Mouse (Mus musculus) forebrain, postnatal 0 days (tissue): ENCODE results near the gene Bag2. TPM values are rescaled to one million over a fixed set of nuclear protein-coding genes. Genes with fewer than 3 reads are reported as not detected.

Experiments
- ATAC-seq: fragments of 200-750 bp; cut with Nextera tagmentation; 2 replicates; pipeline ENCODE4 v1.8.0; 2017; ENCODE audit warnings: mild to moderate bottlenecking, moderate library complexity
- DNase-seq: peaks from one replicate; pipeline ENCODE4 v3.0.0-alpha.2; 2015
- H3K27ac ChIP-seq: fragments of 300-500 bp; sonication (generic); 2 replicates; pipeline ENCODE4 v1.5.1; 2014; ENCODE audit warnings: low read depth, mild to moderate bottlenecking, antibody characterized with exemption, low read length, moderate library complexity, mixed read lengths
- H3K27me3 ChIP-seq: fragments of 300-500 bp; sonication (generic); 2 replicates; pipeline ENCODE4 v1.6.1; 2014; ENCODE audit warnings: mild to moderate bottlenecking, low read length, mixed read lengths; ENCODE audit not compliant: insufficient read depth
- H3K36me3 ChIP-seq: fragments of 300-500 bp; sonication (generic); 2 replicates; pipeline ENCODE4 v1.6.1; 2014; ENCODE audit warnings: mild to moderate bottlenecking, moderate library complexity; ENCODE audit not compliant: insufficient read depth
- H3K4me1 ChIP-seq: fragments of 300-500 bp; sonication (generic); 2 replicates; pipeline ENCODE4 v1.6.1; 2014; ENCODE audit warnings: antibody characterized with exemption; ENCODE audit not compliant: insufficient read depth
- H3K4me2 ChIP-seq: fragments of 300-500 bp; sonication (generic); 2 replicates; pipeline ENCODE4 v1.6.1; 2014; ENCODE audit warnings: low read depth, mild to moderate bottlenecking, moderate library complexity
- H3K4me3 ChIP-seq: fragments of 300-500 bp; sonication (generic); 2 replicates; pipeline ENCODE4 v1.5.1; 2014; ENCODE audit warnings: low read depth, low read length, mixed read lengths
- H3K9ac ChIP-seq: fragments of 300-500 bp; sonication (generic); 2 replicates; pipeline ENCODE4 v1.6.1; 2014; ENCODE audit warnings: mild to moderate bottlenecking
- H3K9me3 ChIP-seq: fragments of 300-500 bp; sonication (generic); 2 replicates; pipeline ENCODE4 v1.6.1; 2016; ENCODE audit warnings: low read length
- CTCF ChIP-seq: sonication (generic); IDR thresholded peaks from 2 replicates; pipeline ENCODE4 v1.5.1; 2016; ENCODE audit warnings: antibody characterized with exemption, control low read depth, low read depth
- WGBS: fragments of 180-500 bp; shearing (Covaris S2); extraction: QIAGEN DNeasy Blood & Tissue Kit; methylation state at CpG from one replicate; pipeline ENCODE4 v1.1.7; 2014; 5-methylcytosine and 5-hydroxymethylcytosine counted together
- polyA plus RNA-seq: library from polyadenylated mRNA; unstranded; fragments of >200 nt; fragmentation: Nextera tagmentation; extraction: Ambion mirVana; gene quantifications from 2 replicates; pipeline ENCODE4 v1.2.1, GENCODE M21; 2015
- total RNA-seq: library from RNA; depleted of rRNA; stranded (reverse); fragments of >200 nt; gene quantifications from 2 replicates; pipeline ENCODE4 v1.2.3, GENCODE M21; 2014

Gene Bag2
- total and polyA plus RNA-seq, 2 experiments from 2014 or later, result 26.5 to 29.0 TPM

DNA sequence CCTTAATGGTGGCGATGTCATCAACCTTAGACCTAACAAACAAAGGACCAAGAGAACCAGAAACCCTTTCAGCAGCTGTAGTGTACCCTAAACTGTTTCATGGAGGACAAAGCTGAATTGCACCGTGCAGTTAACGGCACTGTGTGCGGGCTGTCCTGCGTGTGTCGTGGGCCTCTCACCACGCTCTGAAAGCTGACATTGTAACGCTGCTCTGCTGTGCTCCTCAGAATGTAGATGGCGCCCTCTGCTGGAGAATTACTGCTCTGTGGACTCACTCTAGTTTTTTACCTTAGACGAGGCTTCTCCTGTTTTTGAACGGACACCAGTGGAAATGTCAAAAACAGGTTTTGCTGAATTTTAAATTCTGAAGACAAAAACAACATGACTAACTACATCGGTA is 18.3 kb downstream of the Bag2 start:
- 23% methylated on average over 12 of the region's 12 CpGs for WGBS
- Histone ChIP-seq H3K36me3 (peaks cover 54% of the 10 kb centered on the region), H3K4me2 (no peak overlapping the region), H3K27ac (no peak overlapping the region), H3K9ac (no peak overlapping the region), H3K27me3 (no peaks in the 10 kb centered on the region), H3K9me3 (no peaks in the 10 kb centered on the region), H3K4me3 (no peak overlapping the region), H3K4me1 (no peaks in the 10 kb centered on the region)
- DNase-seq (peak; percentile 92), ATAC-seq (peak; percentile 96)
- TF ChIP-seq CTCF, result peak; percentile 97

DNA sequence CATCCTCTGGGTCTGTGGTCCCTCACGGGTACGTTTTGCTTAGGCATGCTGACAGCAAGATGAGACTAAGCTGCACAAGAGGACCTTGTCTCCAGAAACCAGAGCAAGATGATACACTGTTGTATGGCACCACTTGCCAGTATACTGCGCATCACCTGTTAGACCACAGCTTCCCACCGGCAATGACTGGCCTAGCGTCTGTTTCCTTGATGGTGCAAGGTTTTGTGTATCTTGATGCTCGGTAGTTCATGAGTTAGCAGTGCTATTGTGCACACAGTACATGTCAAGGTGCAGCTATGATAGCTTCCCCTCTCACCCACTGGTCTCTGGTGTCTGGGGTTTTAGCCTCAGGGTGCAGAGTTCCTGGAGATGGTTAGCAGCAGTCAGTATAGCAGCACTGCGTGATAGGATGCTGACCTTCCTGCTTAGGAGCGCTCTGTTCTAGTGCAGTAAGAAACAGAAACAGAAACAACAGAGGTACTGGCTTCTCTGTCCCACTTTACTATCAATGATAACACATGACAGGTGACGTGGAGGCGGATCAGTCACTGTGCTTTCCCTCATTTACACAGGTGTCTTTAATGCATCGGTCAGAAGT is 18.8 kb downstream of the Bag2 start:
- H3K9me3 ChIP-seq, result no peaks in the 10 kb centered on the region
- peaks cover 54% of the 10 kb centered on the region for H3K36me3 ChIP-seq
- H3K4me2 ChIP-seq, result no peak overlapping the region
- WGBS, result 90% methylated on average over 11 of the region's 11 CpGs
- H3K4me1 ChIP-seq, result no peaks in the 10 kb centered on the region
- DNase-seq (no peak), ATAC-seq (peak; percentile 25)
- TF ChIP-seq CTCF, result no peak
- no peaks in the 10 kb centered on the region for H3K27me3 ChIP-seq
- no peak overlapping the region for H3K4me3 ChIP-seq
- H3K9ac ChIP-seq, result no peak overlapping the region
- no peak overlapping the region for H3K27ac ChIP-seq

DNA sequence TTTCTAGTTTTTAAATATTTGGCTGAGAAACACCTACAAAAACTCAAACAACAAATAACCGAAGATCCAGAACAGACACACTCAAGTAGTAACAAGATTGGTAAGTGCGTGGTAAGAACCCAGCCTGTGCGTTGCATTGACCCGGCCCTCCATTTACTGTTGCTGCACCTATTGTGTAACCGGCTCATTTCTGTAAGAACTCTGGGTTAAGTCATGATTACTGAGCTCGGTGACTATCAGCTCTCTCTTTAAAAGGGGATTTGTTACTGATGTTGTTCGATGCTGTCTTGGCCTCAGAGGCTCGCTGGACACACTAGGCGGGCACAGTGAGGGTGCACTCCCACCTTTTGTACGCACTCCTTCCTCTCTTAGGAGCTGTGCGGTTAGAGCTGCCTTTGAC is 19.3 kb downstream of the Bag2 start:
- WGBS, result 94% methylated on average over 11 of the region's 11 CpGs
- Histone ChIP-seq H3K9ac (no peak overlapping the region), H3K4me2 (no peak overlapping the region), H3K36me3 (peaks cover 54% of the 10 kb centered on the region), H3K9me3 (no peaks in the 10 kb centered on the region), H3K27ac (no peak overlapping the region), H3K27me3 (no peaks in the 10 kb centered on the region), H3K4me1 (no peaks in the 10 kb centered on the region), H3K4me3 (no peak overlapping the region)
- no peak for TF ChIP-seq CTCF
- ATAC-seq (no peak), DNase-seq (no peak)

DNA sequence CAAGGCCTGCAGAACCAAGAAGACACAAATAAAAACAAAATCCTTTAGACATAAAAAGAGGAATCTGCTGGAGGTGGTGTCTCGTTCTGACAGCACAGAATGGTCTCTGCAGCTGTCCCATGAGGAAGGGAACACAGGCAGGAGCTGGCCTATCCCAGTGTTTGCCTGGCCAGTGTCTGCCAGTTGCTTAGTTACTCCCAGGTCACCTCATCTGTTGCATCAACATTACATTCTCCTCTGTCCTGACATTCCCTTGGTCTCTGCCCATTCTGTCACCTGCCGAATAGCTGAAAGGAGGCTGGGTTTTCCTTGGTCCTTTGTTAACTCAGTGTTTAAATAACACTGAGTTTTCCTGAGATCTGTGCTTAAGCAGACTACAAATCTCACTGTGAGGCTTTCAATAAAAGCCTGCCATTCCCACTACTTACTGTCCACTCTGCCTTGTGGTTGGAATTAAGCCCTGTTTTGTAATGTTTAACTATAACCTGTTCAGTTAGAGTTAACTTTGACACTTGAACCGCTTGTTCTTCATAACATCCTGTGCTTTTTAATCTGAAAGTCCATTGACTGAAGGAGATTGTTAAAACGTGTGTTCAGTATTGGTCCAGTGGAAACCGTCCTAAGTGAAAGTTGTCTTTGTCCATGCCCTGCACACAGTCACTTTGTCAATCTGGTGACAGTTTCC is 23.5 kb downstream of the Bag2 start:
- H3K9me3 ChIP-seq, result no peaks in the 10 kb centered on the region
- H3K4me3 ChIP-seq, result no peak overlapping the region
- H3K4me2 ChIP-seq, result no peak overlapping the region
- H3K36me3 ChIP-seq, result peaks cover 54% of the 10 kb centered on the region
- no peak overlapping the region for H3K9ac ChIP-seq
- H3K27ac ChIP-seq, result no peak overlapping the region
- DNase-seq (no peak), ATAC-seq (no peak)
- TF ChIP-seq CTCF, result no peak
- no peaks in the 10 kb centered on the region for H3K27me3 ChIP-seq
- no peaks in the 10 kb centered on the region for H3K4me1 ChIP-seq
- WGBS, result 65% methylated on average over 5 of the region's 5 CpGs

DNA sequence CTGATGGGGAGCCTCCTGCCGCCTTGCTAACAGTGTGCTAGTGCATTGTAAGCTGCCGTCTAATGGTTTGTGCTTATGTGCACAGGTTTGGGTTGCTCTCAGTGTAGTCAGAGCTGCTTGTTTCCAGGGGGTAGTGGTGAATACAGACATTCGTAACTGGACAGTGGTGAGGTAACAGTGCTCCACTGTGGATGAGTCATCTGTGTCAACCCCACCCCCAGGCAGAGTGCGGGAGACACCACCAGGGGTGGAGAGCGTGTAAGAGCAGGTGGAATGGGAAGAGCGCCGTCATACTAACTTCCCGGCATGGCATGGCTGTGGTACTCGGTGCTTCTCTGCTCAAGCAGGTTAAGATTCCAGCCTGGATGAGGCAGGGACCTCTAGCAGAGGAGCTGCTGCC is 24.6 kb downstream of the Bag2 start:
- no peak overlapping the region for H3K27ac ChIP-seq
- no peaks in the 10 kb centered on the region for H3K9me3 ChIP-seq
- H3K27me3 ChIP-seq, result no peaks in the 10 kb centered on the region
- peaks cover 50% of the 10 kb centered on the region for H3K36me3 ChIP-seq
- DNase-seq (no peak), ATAC-seq (no peak)
- TF ChIP-seq CTCF, result no peak
- H3K9ac ChIP-seq, result no peak overlapping the region
- 92% methylated on average over 9 of the region's 9 CpGs for WGBS
- H3K4me2 ChIP-seq, result no peak overlapping the region
- H3K4me3 ChIP-seq, result no peak overlapping the region
- H3K4me1 ChIP-seq, result no peaks in the 10 kb centered on the region

DNA sequence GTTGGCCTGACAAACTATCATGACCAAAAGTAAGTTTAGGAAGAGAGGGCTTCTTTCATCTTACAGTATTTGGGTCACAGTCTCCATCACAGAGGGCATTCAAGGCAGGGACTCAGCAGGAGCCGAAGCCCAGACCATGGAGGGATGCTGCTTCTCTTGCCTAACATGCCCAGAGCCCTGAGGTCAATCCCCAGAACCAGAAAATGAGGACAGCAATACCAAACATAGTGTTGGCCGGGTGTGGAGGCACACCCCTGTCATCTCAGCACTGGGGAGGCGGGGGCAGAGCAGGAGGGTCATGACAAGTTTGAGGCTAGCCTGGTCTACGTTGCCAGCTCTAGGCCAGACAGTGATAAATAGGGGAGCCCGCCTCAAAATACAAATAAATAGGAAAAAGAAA is 32.5 kb downstream of the Bag2 start:
- Histone ChIP-seq H3K36me3 (peaks cover 52% of the 10 kb centered on the region), H3K27ac (no peak overlapping the region), H3K4me3 (no peak overlapping the region), H3K27me3 (no peaks in the 10 kb centered on the region), H3K4me1 (peaks cover 9% of the 10 kb centered on the region; the same call in 1 of the 2 replicates), H3K4me2 (no peak overlapping the region), H3K9me3 (no peaks in the 10 kb centered on the region), H3K9ac (no peak overlapping the region)
- ATAC-seq, result no peak
- DNase-seq, result no peak
- TF ChIP-seq CTCF, result no peak
- WGBS, result 97% methylated on average over 5 of the region's 5 CpGs

DNA sequence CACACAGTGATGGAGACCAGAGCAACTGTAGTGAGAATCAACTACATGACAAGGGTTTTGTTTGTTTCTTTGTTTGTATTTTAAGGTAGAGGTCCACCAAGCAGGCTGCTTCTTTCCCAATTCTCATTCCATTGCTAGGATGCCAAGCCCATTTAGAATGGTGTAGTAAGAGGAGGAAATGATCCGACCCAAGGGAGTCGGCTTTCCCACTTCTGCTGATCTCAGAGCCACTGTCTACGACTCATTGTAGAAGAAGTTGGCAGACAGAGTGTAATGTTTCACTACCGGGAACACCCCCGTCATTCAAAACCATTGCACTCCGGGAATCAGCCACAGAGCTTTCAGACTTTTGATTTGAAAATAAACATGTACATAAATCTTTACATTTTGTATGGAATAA is 33.1 kb downstream of the Bag2 start:
- H3K27ac ChIP-seq, result no peak overlapping the region
- peaks cover 50% of the 10 kb centered on the region for H3K36me3 ChIP-seq
- H3K4me2 ChIP-seq, result no peak overlapping the region
- no peak overlapping the region for H3K9ac ChIP-seq
- H3K4me3 ChIP-seq, result no peak overlapping the region
- H3K9me3 ChIP-seq, result no peaks in the 10 kb centered on the region
- WGBS, result 88% methylated on average over 6 of the region's 6 CpGs
- no peak for DNase-seq
- no peak for ATAC-seq
- H3K27me3 ChIP-seq, result no peaks in the 10 kb centered on the region
- H3K4me1 ChIP-seq, result peaks cover 9% of the 10 kb centered on the region; the same call in 1 of the 2 replicates
- no peak for TF ChIP-seq CTCF
